Mouse (Mus musculus): ENCODE measurements around the gene Ndufa3. TPM values are rescaled to one million over a fixed set of nuclear protein-coding genes. Genes with fewer than 3 reads are reported as not detected.

Ndufa3 gene
- polyA plus RNA-seq, 1 experiment from 2014 or later: 486 TPM

DNA sequence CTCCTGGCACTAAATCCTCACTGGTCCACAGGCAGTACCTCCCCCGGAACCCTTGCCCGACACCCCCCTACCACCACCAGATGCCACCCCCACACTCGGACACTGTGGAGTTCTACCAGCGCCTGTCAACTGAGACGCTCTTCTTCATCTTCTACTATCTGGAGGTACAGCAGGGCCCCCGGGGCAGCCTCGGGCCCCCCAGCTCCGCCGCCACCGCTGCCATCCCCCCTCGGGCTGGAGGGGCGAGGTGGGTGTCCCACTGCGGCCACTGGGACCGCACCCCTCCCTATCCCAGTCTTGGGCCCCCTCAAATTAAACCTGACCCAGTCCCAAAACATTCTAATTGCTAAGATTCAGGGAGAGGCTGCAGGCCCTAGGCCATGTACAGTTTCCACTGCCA lies 41.4 kb downstream of the Ndufa3 start:
- no peak for DNase-seq (ENCODE audit: low spot score)
- H3K27me3 ChIP-seq (ENCODE audit: insufficient read depth, poor library complexity, severe bottlenecking): no peaks in the 10 kb centered on the region
- peaks cover 7% of the 10 kb centered on the region for H3K4me1 ChIP-seq
- H3K4me3 ChIP-seq: no peak overlapping the region
- H3K27ac ChIP-seq: no peak overlapping the region
- 92% methylated on average over 14 of the region's 14 CpGs for WGBS
- H3K36me3 ChIP-seq: peaks cover 99% of the 10 kb centered on the region
- no peaks in the 10 kb centered on the region for H3K9me3 ChIP-seq

DNA sequence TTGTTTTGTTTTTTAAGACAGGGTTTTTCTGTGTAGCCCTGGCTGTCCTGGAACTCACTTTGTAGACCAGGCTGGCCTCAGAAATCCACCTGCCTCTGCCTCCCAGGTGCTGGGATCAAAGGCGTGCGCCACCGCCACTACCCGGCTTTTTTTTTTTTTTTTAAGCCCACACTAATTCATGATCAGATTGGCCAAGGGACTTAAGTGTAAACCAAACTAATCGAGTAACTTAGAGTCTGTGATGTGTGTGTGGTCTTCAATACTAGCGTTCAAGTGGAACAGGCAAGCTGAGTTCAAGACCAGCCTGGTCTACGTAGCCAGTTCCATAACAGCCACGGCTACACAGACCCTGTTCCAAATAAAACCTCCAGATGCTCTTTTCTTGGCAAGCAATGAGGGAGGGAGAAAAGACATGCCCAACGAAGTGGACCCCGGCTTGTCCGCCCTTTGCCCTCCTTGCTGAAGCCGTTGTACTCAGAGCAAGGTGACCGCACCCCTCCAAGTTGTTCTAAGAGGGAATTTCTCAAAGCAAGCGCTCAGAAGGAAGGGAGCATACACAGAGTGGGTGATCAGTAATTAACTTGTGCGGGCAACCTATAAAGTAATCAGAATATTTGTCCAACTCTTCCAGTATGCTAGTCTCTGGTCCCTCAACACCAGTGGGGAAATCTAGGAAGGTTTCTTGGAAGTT lies 47.5 kb downstream of the Ndufa3 start:
- Histone ChIP-seq H3K4me1 (peaks cover 28% of the 10 kb centered on the region), H3K4me3 (peak overlapping the region; percentile 80), H3K9me3 (no peaks in the 10 kb centered on the region), H3K36me3 (peaks cover 40% of the 10 kb centered on the region), H3K27ac (peak overlapping the region; percentile 92), H3K27me3 (ENCODE audit: insufficient read depth, poor library complexity, severe bottlenecking) (no peaks in the 10 kb centered on the region)
- peak; percentile 78 for DNase-seq (ENCODE audit: low spot score)
- 30% methylated on average over 15 of the region's 15 CpGs for WGBS

DNA sequence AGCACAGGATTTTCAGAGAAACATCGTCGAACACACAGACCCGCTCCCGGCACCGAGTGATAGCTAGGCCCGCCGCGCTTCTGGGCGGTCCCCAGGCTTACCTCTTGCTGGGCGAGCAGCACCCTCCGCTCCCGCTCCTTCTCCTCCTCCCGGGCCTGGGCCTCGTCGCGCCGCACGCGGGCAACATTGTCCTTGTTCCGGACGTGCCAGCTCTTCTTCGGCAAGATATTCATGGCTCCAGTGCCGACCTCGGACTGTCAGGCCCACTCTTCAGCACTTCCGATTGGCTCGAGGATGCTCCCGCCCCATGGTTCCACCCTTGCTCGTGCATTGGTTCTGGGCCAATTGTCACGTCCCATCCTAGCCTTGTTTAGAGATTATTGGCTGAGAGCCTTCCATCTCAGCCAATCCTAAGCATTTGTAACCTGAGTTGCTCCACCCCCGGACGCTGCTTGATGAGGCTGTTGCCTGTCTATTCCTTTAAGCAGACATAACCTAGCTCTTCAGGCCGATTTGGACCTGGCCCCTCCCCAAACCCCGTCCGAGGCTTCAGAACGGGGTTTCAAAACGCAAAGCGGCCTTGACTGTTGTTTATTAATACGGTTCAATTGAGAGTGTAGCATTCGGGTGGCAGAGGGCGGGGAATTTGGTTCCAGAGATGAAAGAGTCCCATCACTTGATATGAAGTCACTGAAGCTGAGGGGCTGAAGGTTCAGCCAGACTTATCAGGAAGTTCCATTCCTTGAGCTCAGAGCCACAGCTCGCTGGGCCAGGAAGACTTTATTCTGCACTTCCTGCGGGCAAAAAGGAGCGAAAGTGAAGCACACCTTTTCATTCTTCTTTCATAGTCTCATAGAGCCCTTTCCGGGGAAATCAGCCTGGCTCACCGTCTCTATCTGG lies 48.3 kb downstream of the Ndufa3 start, which contains the start of gene Leng1:
Gene Leng1 (minus strand): TSS at position 626 of the 900 bp plus-strand sequence.
- H3K4me1 ChIP-seq: peaks cover 28% of the 10 kb centered on the region
- DNase-seq (ENCODE audit: low spot score): peak; percentile 99
- H3K36me3 ChIP-seq: peaks cover 33% of the 10 kb centered on the region
- H3K27me3 ChIP-seq (ENCODE audit: insufficient read depth, poor library complexity, severe bottlenecking): no peaks in the 10 kb centered on the region
- peak within 1 kb of the TSS; percentile 80 for H3K4me3 ChIP-seq
- no peaks in the 10 kb centered on the region for H3K9me3 ChIP-seq
- peak within 1 kb of the TSS; percentile 92 for H3K27ac ChIP-seq
- WGBS: 3% methylated on average over 45 of the region's 45 CpGs

DNA sequence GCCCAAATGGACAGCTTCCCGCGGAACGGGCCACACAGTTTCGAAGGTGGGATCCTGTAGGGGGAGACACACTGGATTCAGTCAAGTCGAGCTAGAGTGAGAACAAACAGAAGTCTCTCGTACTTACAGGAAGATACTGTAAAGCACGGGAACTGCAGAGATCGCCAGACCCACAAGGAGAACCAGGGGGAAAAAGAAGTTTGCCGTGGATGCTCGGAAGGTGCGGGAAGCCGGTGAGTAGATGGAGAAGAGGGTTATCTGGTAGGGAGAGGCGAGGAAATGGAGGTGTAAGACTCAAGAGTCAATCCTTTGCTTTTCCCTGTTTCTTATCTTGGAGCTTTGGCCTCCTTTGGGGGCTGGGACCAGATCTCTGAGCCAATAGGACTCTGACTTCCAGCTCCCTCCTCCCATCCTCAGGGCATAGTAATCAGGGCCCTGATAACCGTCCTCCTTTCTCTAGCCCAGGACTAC lies 49.8 kb downstream of the Ndufa3 start:
- Histone ChIP-seq H3K4me1 (peaks cover 28% of the 10 kb centered on the region), H3K9me3 (no peaks in the 10 kb centered on the region), H3K4me3 (peak overlapping the region; percentile 43), H3K27me3 (ENCODE audit: insufficient read depth, poor library complexity, severe bottlenecking) (no peaks in the 10 kb centered on the region), H3K27ac (peak overlapping the region; percentile 25; the same call in 1 of the 2 replicates), H3K36me3 (peaks cover 18% of the 10 kb centered on the region)
- no peak for DNase-seq (ENCODE audit: low spot score)
- 6% methylated on average over 14 of the region's 14 CpGs for WGBS

Small RNA genes lying within 50 kb of the gene (microRNA-seq; reads per million reads assigned to microRNA genes)
- gene Gm25100 (not detected), gene Mir3572 (3.8 reads per million, percentile 10 among the genes with 10 or more reads in this experiment)

Other genes starting within 250 kb of the Ndufa3 start
- gene Cacng8, start 226.7 kb upstream of the Ndufa3 start, polyA plus RNA-seq (2016; fragmentation: Nextera tagmentation; extraction: Ambion mirVana): 1.8 and 2.3 TPM in 2 replicates
- 9.6 and 23.7 TPM in 2 replicates for gene Cacng6, start 193.2 kb upstream of the Ndufa3 start, polyA plus RNA-seq (2016; fragmentation: Nextera tagmentation; extraction: Ambion mirVana)
- not detected in 2 replicates for gene Tarm1, start 114.7 kb upstream of the Ndufa3 start, polyA plus RNA-seq (2016; fragmentation: Nextera tagmentation; extraction: Ambion mirVana)
- gene Oscar, start 1.2 kb upstream of the Ndufa3 start, polyA plus RNA-seq (2016; fragmentation: Nextera tagmentation; extraction: Ambion mirVana): 0.16 and 0.27 TPM in 2 replicates
- gene Tfpt, start 12.6 kb downstream of the Ndufa3 start, polyA plus RNA-seq (2016; fragmentation: Nextera tagmentation; extraction: Ambion mirVana): 19.4 and 34.5 TPM in 2 replicates
- 90.1 and 121 TPM in 2 replicates for gene Prpf31, start 12.6 kb downstream of the Ndufa3 start, polyA plus RNA-seq (2016; fragmentation: Nextera tagmentation; extraction: Ambion mirVana)
- 40.7 and 56.4 TPM in 2 replicates for gene Cnot3, start 27.9 kb downstream of the Ndufa3 start, polyA plus RNA-seq (2016; fragmentation: Nextera tagmentation; extraction: Ambion mirVana)
- gene Leng1, start 48.5 kb downstream of the Ndufa3 start, polyA plus RNA-seq (2016; fragmentation: Nextera tagmentation; extraction: Ambion mirVana): 19.5 and 19.6 TPM in 2 replicates
- 5.4 and 8.5 TPM in 2 replicates for gene Tmc4, start 60.2 kb downstream of the Ndufa3 start, polyA plus RNA-seq (2016; fragmentation: Nextera tagmentation; extraction: Ambion mirVana)
- 221 and 268 TPM in 2 replicates for gene Tsen34, start 75.5 kb downstream of the Ndufa3 start, polyA plus RNA-seq (2016; fragmentation: Nextera tagmentation; extraction: Ambion mirVana)
- 32.7 and 40.4 TPM in 2 replicates for gene Mboat7, start 76.2 kb downstream of the Ndufa3 start, polyA plus RNA-seq (2016; fragmentation: Nextera tagmentation; extraction: Ambion mirVana)
- gene Rps9, start 86.6 kb downstream of the Ndufa3 start, polyA plus RNA-seq (2016; fragmentation: Nextera tagmentation; extraction: Ambion mirVana): 973 and 1,162 TPM in 2 replicates
- gene Pirb, start 103.0 kb downstream of the Ndufa3 start, polyA plus RNA-seq (2016; fragmentation: Nextera tagmentation; extraction: Ambion mirVana): 0.05 and 0.16 TPM in 2 replicates
- not detected in 2 replicates for gene Gm15448, start 208.3 kb downstream of the Ndufa3 start, polyA plus RNA-seq (2016; fragmentation: Nextera tagmentation; extraction: Ambion mirVana)
- gene Pira2, start 227.7 kb downstream of the Ndufa3 start, polyA plus RNA-seq (2016; fragmentation: Nextera tagmentation; extraction: Ambion mirVana): not detected in 2 replicates